ENCODE assay signal across 19 mouse cellular contexts in the genomic region with DNA sequence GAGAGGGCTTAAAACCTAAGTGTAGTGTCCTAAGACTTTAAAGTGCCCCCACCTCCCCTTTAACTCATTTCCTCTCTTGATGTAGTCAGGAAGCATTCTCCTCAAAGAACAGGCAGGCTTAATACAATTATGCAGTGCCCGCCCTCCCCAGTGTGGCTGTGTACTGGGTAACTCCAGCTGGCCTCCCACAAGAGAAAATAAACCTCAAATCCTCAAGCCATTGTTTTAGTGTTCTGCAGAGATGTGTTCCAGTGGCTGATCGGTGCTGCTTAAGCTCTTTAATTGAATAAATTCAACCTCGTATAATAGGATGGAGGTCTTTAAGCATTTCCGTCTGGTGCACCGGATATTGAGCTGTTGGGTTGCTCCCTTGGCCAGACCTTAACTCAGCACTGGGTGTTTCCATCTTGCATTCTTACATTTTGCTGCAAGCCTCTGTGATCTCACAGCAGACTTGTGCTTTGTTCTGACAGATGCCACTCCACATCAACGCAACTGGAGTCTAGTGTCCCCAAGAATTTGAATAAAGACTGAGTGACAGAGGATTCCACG. TPM values are rescaled to one million over a fixed set of nuclear protein-coding genes. Genes with fewer than 3 reads are reported as not detected.
DNase-seq lines count a peak whose midpoint lies in the region; ATAC-seq and TF ChIP-seq lines count a peak whose summit lies in the region.
"Had no signal": no experiment of that assay in that cellular context is flagged by ENCODE, and none has a peak within 500 bp of the region (broad histone marks: within the 10 kb centered on the region; RNA-seq: fewer than 3 reads in every experiment).

No protein-coding gene starts in this region.

- no peaks in the 10 kb centered on the region for H3K36me3 ChIP-seq in limb, embryonic 10.5 days
- no peaks in the 10 kb centered on the region for H3K36me3 ChIP-seq in kidney, embryonic 14.5 days (ENCODE audit: control insufficient read depth, insufficient read depth, low read length)
- H3K36me3 ChIP-seq in liver, postnatal 0 days (replicated peaks; ENCODE audit: insufficient read depth, low read length), result no peaks in the 10 kb centered on the region
- H3K36me3 ChIP-seq: hindbrain, embryonic 15.5 days; limb, embryonic 13.5 days had no signal

- no peaks in the 10 kb centered on the region for H3K9me3 ChIP-seq in limb, embryonic 10.5 days (replicated peaks)
- no peaks in the 10 kb centered on the region for H3K9me3 ChIP-seq in kidney, embryonic 14.5 days (ENCODE audit: control insufficient read depth, low read length)
- H3K9me3 ChIP-seq in liver, postnatal 0 days (ENCODE audit: low read length), result no peaks in the 10 kb centered on the region
- H3K9me3 ChIP-seq: hindbrain, embryonic 15.5 days; limb, embryonic 13.5 days had no signal

- no peak for TF ChIP-seq CTCF in embryonic fibroblast, embryonic 13.5 days (IDR thresholded peaks at IDR 0.05; ENCODE audit: borderline replicate concordance, insufficient read depth, low read length)
- no peak for TF ChIP-seq CTCF in liver, postnatal 0 days (IDR thresholded peaks at IDR 0.05; ENCODE audit: low read depth)

- peaks cover 5% of the 10 kb centered on the region for H3K4me1 ChIP-seq in embryonic fibroblast, embryonic 13.5 days (ENCODE audit: control insufficient read depth, insufficient read depth, low read length)
- H3K4me1 ChIP-seq in limb, embryonic 10.5 days, result peaks cover 28% of the 10 kb centered on the region
- no peaks in the 10 kb centered on the region for H3K4me1 ChIP-seq in kidney, embryonic 14.5 days (ENCODE audit: control insufficient read depth, insufficient read depth, low read length)
- H3K4me1 ChIP-seq in liver, postnatal 0 days (ENCODE audit: insufficient read depth), result no peaks in the 10 kb centered on the region
- H3K4me1 ChIP-seq: megakaryocyte, embryonic 14.5 days had no signal

- no peak overlapping the region for H3K4me3 ChIP-seq in embryonic fibroblast, embryonic 13.5 days (ENCODE audit: insufficient read depth, low read length)
- H3K4me3 ChIP-seq in limb, embryonic 10.5 days, result no peak overlapping the region
- H3K4me3 ChIP-seq in kidney, embryonic 14.5 days (ENCODE audit: low read length), result no peak overlapping the region
- no peak overlapping the region for H3K4me3 ChIP-seq in liver, postnatal 0 days (ENCODE audit: low read depth, low read length)
- H3K4me3 ChIP-seq: hindbrain, embryonic 15.5 days; limb, embryonic 13.5 days; megakaryocyte, embryonic 14.5 days had no signal

- TF ChIP-seq POLR2A in embryonic fibroblast, embryonic 13.5 days (IDR thresholded peaks at IDR 0.05; ENCODE audit: low read depth, low read length), result no peak

- no peak overlapping the region for H3K9ac ChIP-seq in kidney, embryonic 14.5 days (ENCODE audit: low read depth, low read length)
- no peak overlapping the region for H3K9ac ChIP-seq in liver, postnatal 0 days (replicated peaks)
- H3K9ac ChIP-seq: hindbrain, embryonic 15.5 days; limb, embryonic 13.5 days had no signal

- WGBS in limb, embryonic 10.5 days, result 60% methylated on average over 7 of the region's 7 CpGs
- 64% methylated on average over 7 of the region's 7 CpGs for WGBS in kidney, embryonic 14.5 days
- WGBS in liver, postnatal 0 days (ENCODE audit: insufficient replicate concordance), result 65% methylated on average over 7 of the region's 7 CpGs

- ATAC-seq in kidney, embryonic 14.5 days (ENCODE audit: low FRiP score, low TSS enrichment), result no peak
- no peak for ATAC-seq in liver, postnatal 0 days

- no peak for TF ChIP-seq EP300 in liver, postnatal 0 days (IDR thresholded peaks at IDR 0.05; ENCODE audit: low read depth)

- DNase-seq in embryo, embryonic 11 days, result peak; percentile 32
- no peak for DNase-seq in embryo, embryonic 9.5 days (ENCODE audit: extremely low spot score)
- DNase-seq in MN1 (ENCODE audit: low spot score) (peak; percentile 56), liver (no peak)
- DNase-seq in limb, embryonic 10.5 days (ENCODE audit: low spot score), result no peak
- no peak for DNase-seq in liver, postnatal 0 days
- DNase-seq: cerebellum, adult 11-12 months; gastrocnemius, postnatal 10 days; kidney, adult 9 months; layer of hippocampus, postnatal 36 days; lung, adult 2 months; right cerebral cortex, postnatal 25 days; thymus, postnatal 4 days had no signal

- H3K27me3 ChIP-seq in limb, embryonic 10.5 days (ENCODE audit: low read depth, poor library complexity, severe bottlenecking), result no peaks in the 10 kb centered on the region
- no peaks in the 10 kb centered on the region for H3K27me3 ChIP-seq in kidney, embryonic 14.5 days (ENCODE audit: control insufficient read depth, insufficient read depth, low read length)
- no peaks in the 10 kb centered on the region for H3K27me3 ChIP-seq in liver, postnatal 0 days (ENCODE audit: insufficient read depth, low read length)
- H3K27me3 ChIP-seq: CH12.LX; hindbrain, embryonic 15.5 days; limb, embryonic 13.5 days; megakaryocyte, embryonic 14.5 days had no signal

- no peak overlapping the region for H3K4me2 ChIP-seq in kidney, embryonic 14.5 days (replicated peaks; ENCODE audit: low read depth, low read length)
- no peak overlapping the region for H3K4me2 ChIP-seq in liver, postnatal 0 days (ENCODE audit: low read depth, low read length)
- H3K4me2 ChIP-seq: hindbrain, embryonic 15.5 days; limb, embryonic 13.5 days had no signal

- H3K27ac ChIP-seq in embryonic fibroblast, embryonic 13.5 days (ENCODE audit: insufficient read depth, low read length), result peak overlapping the region; percentile 51; the same call in 1 of the 2 replicates
- peak overlapping the region; percentile 64 for H3K27ac ChIP-seq in limb, embryonic 10.5 days
- H3K27ac ChIP-seq in kidney, embryonic 14.5 days (ENCODE audit: low read depth, low read length), result no peak overlapping the region
- no peak overlapping the region for H3K27ac ChIP-seq in liver, postnatal 0 days (ENCODE audit: low read depth)
- H3K27ac ChIP-seq: hindbrain, embryonic 15.5 days; limb, embryonic 13.5 days had no signal

RNA-seq across cellular contexts. Expression of gene Fam181b, which starts 12.1 kb away (rescaled TPM):
- 0.40 and 0.51 TPM in 2 replicates for polyA plus RNA-seq in embryonic fibroblast, embryonic 13.5 days (2011; ENCODE audit: insufficient read length, low read depth, missing spikeins)
- polyA plus RNA-seq in limb, embryonic 10.5 days (2016; fragmentation: Nextera tagmentation; extraction: Ambion mirVana), result 13.7 and 35.4 TPM in 2 replicates
- 2.0 and 2.3 TPM in 2 replicates for polyA plus RNA-seq in kidney, embryonic 14.5 days (2014; fragmentation: Nextera tagmentation; extraction: Ambion mirVana)
- 0.05 and 0.07 TPM in 2 replicates for polyA plus RNA-seq in liver, postnatal 0 days (2015; fragmentation: Nextera tagmentation; extraction: Ambion mirVana)

Comparison
In these comparisons a context has a peak if more than half of its experiments do, and no peak if none do; other contexts are left out.
1. DNase-seq: peak in embryo, embryonic 11 days (single experiment) and MN1 (single experiment); none in embryo, embryonic 9.5 days (single experiment), limb, embryonic 10.5 days (single experiment), liver (single experiment) and liver, postnatal 0 days (single experiment).
2. H3K27ac ChIP-seq: peak in embryonic fibroblast, embryonic 13.5 days (single experiment) and limb, embryonic 10.5 days (single experiment); none in kidney, embryonic 14.5 days (single experiment) and liver, postnatal 0 days (single experiment).